Mouse (Mus musculus): ENCODE data around the gene Prdm2. TPM values are rescaled to one million over a fixed set of nuclear protein-coding genes. Genes with fewer than 3 reads are reported as not detected.

The Prdm2 gene
- polyA plus RNA-seq, 1 experiment from 2014 or later: 14.7 TPM

DNA sequence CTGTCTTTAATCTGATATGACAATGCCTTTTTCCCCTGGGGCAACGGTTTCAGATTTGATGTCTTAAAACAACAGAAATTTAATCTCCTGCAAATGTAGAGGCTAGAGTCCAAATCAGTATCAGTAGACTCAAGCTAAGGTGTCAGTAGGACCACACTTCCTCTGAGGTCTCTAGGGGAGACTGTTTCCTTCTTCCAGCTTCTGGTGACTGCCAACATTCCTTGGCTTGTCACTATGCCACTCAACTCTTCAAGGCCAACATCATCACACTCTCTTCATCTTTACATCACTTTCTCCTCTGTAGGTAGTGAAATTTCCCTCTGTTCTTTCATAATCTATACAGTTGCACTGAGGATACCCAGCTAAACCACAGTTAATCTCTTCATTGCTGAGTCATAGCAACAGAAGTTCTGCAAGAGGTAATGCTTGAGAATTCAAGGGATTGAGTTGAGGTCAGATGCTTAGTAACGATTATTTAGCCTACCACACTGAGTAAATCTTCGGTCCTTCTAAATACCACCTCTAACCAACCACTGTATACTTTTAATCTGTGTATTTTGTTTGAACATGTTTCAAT is 1.5 kb upstream of the Prdm2 start:
- Histone ChIP-seq H3K9ac (ENCODE audit: low read length) (no peak overlapping the region), H3K9me3 (ENCODE audit: control insufficient read depth, low read length) (no peaks in the 10 kb centered on the region), H3K27ac (ENCODE audit: low read depth, low read length) (no peak overlapping the region), H3K4me1 (ENCODE audit: control insufficient read depth, insufficient read depth, low read length) (peaks cover 8% of the 10 kb centered on the region), H3K4me2 (no peak overlapping the region), H3K27me3 (ENCODE audit: control insufficient read depth, insufficient read depth, low read length) (no peaks in the 10 kb centered on the region), H3K36me3 (ENCODE audit: control insufficient read depth, insufficient read depth, low read length) (no peaks in the 10 kb centered on the region), H3K4me3 (ENCODE audit: low read depth, low read length) (no peak overlapping the region)
- DNase-seq (ENCODE audit: low spot score, missing footprints): no peak
- 87% methylated on average over 3 of the region's 3 CpGs for WGBS
- ATAC-seq (ENCODE audit: low FRiP score): no peak

GRCm38 (mm10) chr4:143213571-143213970 is 776 bp upstream of the Prdm2 start:
- WGBS: 89% methylated on average over 4 of the region's 4 CpGs
- no peak overlapping the region for H3K4me2 ChIP-seq
- no peaks in the 10 kb centered on the region for H3K9me3 ChIP-seq (ENCODE audit: control insufficient read depth, low read length)
- DNase-seq (ENCODE audit: low spot score, missing footprints): no peak
- peaks cover 8% of the 10 kb centered on the region for H3K4me1 ChIP-seq (ENCODE audit: control insufficient read depth, insufficient read depth, low read length)
- H3K9ac ChIP-seq (ENCODE audit: low read length): no peak overlapping the region
- H3K27me3 ChIP-seq (ENCODE audit: control insufficient read depth, insufficient read depth, low read length): no peaks in the 10 kb centered on the region
- H3K36me3 ChIP-seq (ENCODE audit: control insufficient read depth, insufficient read depth, low read length): no peaks in the 10 kb centered on the region
- H3K27ac ChIP-seq (ENCODE audit: low read depth, low read length): no peak overlapping the region
- no peak overlapping the region for H3K4me3 ChIP-seq (ENCODE audit: low read depth, low read length)
- ATAC-seq (ENCODE audit: low FRiP score): no peak

DNA sequence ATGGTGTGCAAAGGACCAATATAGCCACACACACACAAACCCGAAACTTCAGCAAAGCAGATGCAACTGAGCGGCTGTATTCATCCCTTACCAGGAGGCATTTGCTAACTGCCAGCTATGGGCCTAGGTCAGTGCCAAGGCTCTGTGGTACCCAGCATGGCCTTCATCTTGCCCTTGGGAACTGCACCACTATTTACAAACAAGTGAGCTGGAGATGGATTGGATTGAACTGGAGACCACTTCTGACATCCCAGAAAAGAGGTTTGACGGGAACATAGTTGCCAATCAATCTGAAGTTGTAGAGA is 332 bp upstream of the Prdm2 start:
- DNase-seq (ENCODE audit: low spot score, missing footprints) (peak; percentile 87), ATAC-seq (ENCODE audit: low FRiP score) (no peak)
- Histone ChIP-seq H3K27ac (ENCODE audit: low read depth, low read length) (no peak overlapping the region), H3K9me3 (ENCODE audit: control insufficient read depth, low read length) (no peaks in the 10 kb centered on the region), H3K4me2 (peak overlapping the region; percentile 77), H3K36me3 (ENCODE audit: control insufficient read depth, insufficient read depth, low read length) (no peaks in the 10 kb centered on the region), H3K27me3 (ENCODE audit: control insufficient read depth, insufficient read depth, low read length) (no peaks in the 10 kb centered on the region), H3K9ac (ENCODE audit: low read length) (peak overlapping the region; percentile 98; the same call in 1 of the 2 replicates), H3K4me1 (ENCODE audit: control insufficient read depth, insufficient read depth, low read length) (peaks cover 8% of the 10 kb centered on the region), H3K4me3 (ENCODE audit: low read depth, low read length) (peak overlapping the region; percentile 86; the same call in 1 of the 2 replicates)
- 96% methylated on average over 3 of the region's 3 CpGs for WGBS

GRCm38 (mm10) chr4:143211584-143212340 is 1.0 kb downstream of the Prdm2 start:
- Histone ChIP-seq H3K9ac (ENCODE audit: low read length) (peak overlapping the region; percentile 98), H3K4me2 (peak overlapping the region; percentile 77), H3K4me3 (ENCODE audit: low read depth, low read length) (peak overlapping the region; percentile 86), H3K36me3 (ENCODE audit: control insufficient read depth, insufficient read depth, low read length) (no peaks in the 10 kb centered on the region), H3K27ac (ENCODE audit: low read depth, low read length) (peak overlapping the region; percentile 68; the same call in 1 of the 2 replicates), H3K27me3 (ENCODE audit: control insufficient read depth, insufficient read depth, low read length) (no peaks in the 10 kb centered on the region), H3K9me3 (ENCODE audit: control insufficient read depth, low read length) (no peaks in the 10 kb centered on the region), H3K4me1 (ENCODE audit: control insufficient read depth, insufficient read depth, low read length) (peaks cover 8% of the 10 kb centered on the region)
- ATAC-seq (ENCODE audit: low FRiP score) (peak; percentile 80), DNase-seq (ENCODE audit: low spot score, missing footprints) (peak; percentile 94)
- 12% methylated on average over 43 of the region's 43 CpGs for WGBS

DNA sequence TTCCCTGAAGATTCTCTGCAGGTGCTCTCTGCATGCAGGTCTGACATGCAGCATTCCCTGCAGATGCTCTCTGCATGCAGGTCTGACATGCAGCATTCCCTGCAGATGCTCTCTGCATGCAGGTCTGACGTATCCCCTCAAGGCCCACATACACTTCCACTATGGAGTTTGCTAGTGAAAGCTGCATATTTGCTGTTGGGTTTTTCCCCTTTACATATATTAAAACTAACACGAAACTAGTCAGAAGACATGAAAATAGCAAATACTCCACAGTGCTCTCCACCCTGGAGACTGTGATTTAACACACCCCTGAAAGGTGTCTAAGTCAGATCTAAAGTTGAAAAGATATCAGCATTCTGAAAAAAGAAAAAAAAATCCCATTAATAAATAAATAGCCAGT is 2.8 kb downstream of the Prdm2 start:
- 84% methylated on average over 2 of the region's 2 CpGs for WGBS
- no peak overlapping the region for H3K4me2 ChIP-seq
- no peak overlapping the region for H3K4me3 ChIP-seq (ENCODE audit: low read depth, low read length)
- DNase-seq (ENCODE audit: low spot score, missing footprints): no peak
- no peaks in the 10 kb centered on the region for H3K27me3 ChIP-seq (ENCODE audit: control insufficient read depth, insufficient read depth, low read length)
- no peak overlapping the region for H3K9ac ChIP-seq (ENCODE audit: low read length)
- no peaks in the 10 kb centered on the region for H3K36me3 ChIP-seq (ENCODE audit: control insufficient read depth, insufficient read depth, low read length)
- ATAC-seq (ENCODE audit: low FRiP score): no peak
- H3K9me3 ChIP-seq (ENCODE audit: control insufficient read depth, low read length): no peaks in the 10 kb centered on the region
- peaks cover 8% of the 10 kb centered on the region for H3K4me1 ChIP-seq (ENCODE audit: control insufficient read depth, insufficient read depth, low read length)
- H3K27ac ChIP-seq (ENCODE audit: low read depth, low read length): no peak overlapping the region

DNA sequence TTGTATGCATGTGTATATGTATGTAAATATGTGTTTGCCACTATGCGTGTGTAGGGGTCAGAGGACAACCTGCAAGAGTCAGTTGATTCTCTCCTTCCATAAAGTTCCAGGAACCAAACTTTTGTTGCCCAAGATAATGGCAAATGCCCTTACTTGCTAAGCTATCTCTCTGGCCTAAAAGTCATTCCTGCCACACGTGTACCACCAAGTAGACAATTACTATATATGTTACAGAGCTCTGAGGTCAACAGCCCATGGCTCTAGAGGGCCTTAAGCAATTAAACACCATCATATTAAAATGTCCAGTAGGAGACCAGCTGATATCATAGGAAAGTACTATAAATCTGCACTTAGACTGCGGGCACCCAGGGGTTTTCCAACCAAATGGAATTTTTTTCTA is 10.1 kb downstream of the Prdm2 start:
- Histone ChIP-seq H3K4me2 (no peak overlapping the region), H3K9me3 (ENCODE audit: control insufficient read depth, low read length) (no peaks in the 10 kb centered on the region), H3K27me3 (ENCODE audit: control insufficient read depth, insufficient read depth, low read length) (no peaks in the 10 kb centered on the region), H3K4me3 (ENCODE audit: low read depth, low read length) (no peak overlapping the region), H3K36me3 (ENCODE audit: control insufficient read depth, insufficient read depth, low read length) (no peaks in the 10 kb centered on the region), H3K27ac (ENCODE audit: low read depth, low read length) (no peak overlapping the region), H3K4me1 (ENCODE audit: control insufficient read depth, insufficient read depth, low read length) (no peaks in the 10 kb centered on the region), H3K9ac (ENCODE audit: low read length) (no peak overlapping the region)
- no peak for DNase-seq (ENCODE audit: low spot score, missing footprints)
- ATAC-seq (ENCODE audit: low FRiP score): no peak
- WGBS: 91% methylated on average over 3 of the region's 3 CpGs

DNA sequence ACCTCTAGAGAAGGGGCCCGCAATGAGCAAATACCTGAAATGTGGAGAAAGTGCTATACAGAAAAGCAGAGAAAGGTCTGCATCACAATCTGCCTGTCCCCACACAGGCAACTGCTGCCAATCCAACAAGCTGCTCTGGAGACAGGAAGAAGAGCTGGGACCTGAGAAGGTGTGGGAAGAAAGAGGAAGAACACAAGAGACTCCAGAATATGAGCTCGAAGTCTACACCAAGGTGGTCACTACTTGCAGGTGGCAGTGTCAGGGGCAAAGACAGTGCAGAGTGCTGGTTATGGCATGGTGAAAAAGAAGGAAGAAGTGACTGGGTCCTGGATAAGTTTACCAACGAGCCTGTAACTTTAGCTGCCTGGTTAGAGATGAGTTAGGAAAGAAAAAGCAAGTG is 14.4 kb downstream of the Prdm2 start:
- Histone ChIP-seq H3K4me3 (ENCODE audit: low read depth, low read length) (no peak overlapping the region), H3K27me3 (ENCODE audit: control insufficient read depth, insufficient read depth, low read length) (no peaks in the 10 kb centered on the region), H3K9me3 (ENCODE audit: control insufficient read depth, low read length) (no peaks in the 10 kb centered on the region), H3K9ac (ENCODE audit: low read length) (no peak overlapping the region), H3K4me2 (no peak overlapping the region), H3K36me3 (ENCODE audit: control insufficient read depth, insufficient read depth, low read length) (no peaks in the 10 kb centered on the region), H3K27ac (ENCODE audit: low read depth, low read length) (no peak overlapping the region), H3K4me1 (ENCODE audit: control insufficient read depth, insufficient read depth, low read length) (no peaks in the 10 kb centered on the region)
- no peak for ATAC-seq (ENCODE audit: low FRiP score)
- DNase-seq (ENCODE audit: low spot score, missing footprints): no peak
- WGBS: 81% methylated on average over 3 of the region's 3 CpGs

DNA sequence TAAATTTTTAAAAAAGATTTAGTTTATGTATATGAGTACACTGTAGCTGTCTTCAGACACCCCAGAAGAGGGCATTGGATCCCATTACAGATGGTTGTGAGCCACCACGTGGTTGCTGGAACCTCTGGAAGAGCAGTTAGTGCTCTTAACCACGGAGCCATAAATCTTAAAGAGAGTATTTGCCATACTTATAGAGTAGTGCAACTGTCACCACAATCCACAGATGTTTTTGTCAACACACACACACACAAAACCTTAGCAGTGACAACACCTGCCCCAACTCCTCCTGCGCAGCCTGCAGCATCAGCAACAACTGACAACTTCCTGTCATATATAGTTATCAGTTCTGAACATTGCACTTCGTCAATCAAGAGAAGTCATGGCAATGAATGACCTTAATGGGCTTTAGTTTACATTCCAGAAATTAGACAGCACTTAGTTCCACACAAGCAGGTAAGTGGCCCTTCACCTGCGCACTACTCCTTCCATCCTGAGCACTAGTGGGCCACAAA is 14.9 kb downstream of the Prdm2 start:
- Histone ChIP-seq H3K9me3 (ENCODE audit: control insufficient read depth, low read length) (no peaks in the 10 kb centered on the region), H3K4me1 (ENCODE audit: control insufficient read depth, insufficient read depth, low read length) (no peaks in the 10 kb centered on the region), H3K36me3 (ENCODE audit: control insufficient read depth, insufficient read depth, low read length) (no peaks in the 10 kb centered on the region), H3K4me2 (no peak overlapping the region), H3K27ac (ENCODE audit: low read depth, low read length) (no peak overlapping the region), H3K9ac (ENCODE audit: low read length) (no peak overlapping the region), H3K27me3 (ENCODE audit: control insufficient read depth, insufficient read depth, low read length) (no peaks in the 10 kb centered on the region), H3K4me3 (ENCODE audit: low read depth, low read length) (no peak overlapping the region)
- ATAC-seq (ENCODE audit: low FRiP score): no peak
- WGBS: 93% methylated on average over 5 of the region's 5 CpGs
- no peak for DNase-seq (ENCODE audit: low spot score, missing footprints)

DNA sequence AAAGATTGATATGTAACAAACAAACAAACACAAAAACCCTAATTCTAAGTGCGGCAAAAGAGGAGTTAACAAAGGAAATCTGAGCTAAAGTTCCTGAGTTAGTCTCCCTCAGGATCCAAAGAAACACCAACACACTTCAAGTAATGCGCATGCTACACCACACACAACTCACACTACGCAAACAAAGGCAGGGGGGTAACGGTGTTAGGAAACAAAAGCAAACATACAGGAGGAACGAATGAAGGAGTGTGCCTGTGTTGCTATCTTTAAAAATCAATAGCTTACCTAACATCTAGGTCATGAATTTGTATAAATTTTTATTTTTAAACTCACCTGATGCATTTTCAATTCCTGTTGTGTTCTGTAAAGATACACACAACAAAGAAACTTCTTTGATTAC is 18.5 kb downstream of the Prdm2 start:
- no peak overlapping the region for H3K4me3 ChIP-seq (ENCODE audit: low read depth, low read length)
- no peaks in the 10 kb centered on the region for H3K36me3 ChIP-seq (ENCODE audit: control insufficient read depth, insufficient read depth, low read length)
- ATAC-seq (ENCODE audit: low FRiP score): no peak
- no peaks in the 10 kb centered on the region for H3K4me1 ChIP-seq (ENCODE audit: control insufficient read depth, insufficient read depth, low read length)
- no peak overlapping the region for H3K4me2 ChIP-seq
- no peaks in the 10 kb centered on the region for H3K9me3 ChIP-seq (ENCODE audit: control insufficient read depth, low read length)
- WGBS: 78% methylated on average over 5 of the region's 5 CpGs
- no peaks in the 10 kb centered on the region for H3K27me3 ChIP-seq (ENCODE audit: control insufficient read depth, insufficient read depth, low read length)
- DNase-seq (ENCODE audit: low spot score, missing footprints): no peak
- no peak overlapping the region for H3K27ac ChIP-seq (ENCODE audit: low read depth, low read length)
- no peak overlapping the region for H3K9ac ChIP-seq (ENCODE audit: low read length)

All from midbrain, embryonic 11.5 days (tissue).